Mouse (Mus musculus) gastrocnemius, postnatal 14 days (tissue): ENCODE measurements around the gene 2810006K23Rik. TPM values are rescaled to one million over a fixed set of nuclear protein-coding genes. Genes with fewer than 3 reads are reported as not detected.
"Not testable (repeated sequence)": the region's sequence is repeated elsewhere in the genome, so short reads cannot be mapped to it uniquely, and the experiment has no call there.

ENCODE experiments used
- DNase-seq: peaks from one replicate; pipeline ENCODE4 v3.0.0; 2021; ENCODE audit warnings: mixed read lengths
- intact Hi-C: fragments of 180-260 bp; cut with DNase I; formaldehyde crosslinking; loops from one replicate; pipeline ENCODE4 v1.15.1; 2025; ENCODE audit warnings: low total_unique reads
- long read RNA-seq, 2 experiments: library from polyadenylated mRNA; stranded (forward); transcript quantifications; one replicate each; pipeline ENCODE4 v2.0.0; 2021
- total RNA-seq, 2 experiments: library from RNA; stranded (reverse); gene quantifications; 2 replicates each; pipeline ENCODE4 v1.2.3; 2021

2810006K23Rik gene
- total RNA-seq = 1 to 10 TPM; 6.9 to 8.6 TPM
- long read RNA-seq, experiment 1, partial matches to known transcripts = 0 of 2 reads
- long read RNA-seq, experiment 1, other reads (novel, unspliced or antisense) = 0 of 2 reads
- long read RNA-seq, experiment 2, transcript 2810006K23Rik-201 (3 exons, 1,677 nt) = major isoform, 5 of 6 reads
- long read RNA-seq, experiment 2, partial matches to known transcripts = 0 of 6 reads
- long read RNA-seq, experiment 2, other reads (novel, unspliced or antisense) = 1 of 6 reads

DNA sequence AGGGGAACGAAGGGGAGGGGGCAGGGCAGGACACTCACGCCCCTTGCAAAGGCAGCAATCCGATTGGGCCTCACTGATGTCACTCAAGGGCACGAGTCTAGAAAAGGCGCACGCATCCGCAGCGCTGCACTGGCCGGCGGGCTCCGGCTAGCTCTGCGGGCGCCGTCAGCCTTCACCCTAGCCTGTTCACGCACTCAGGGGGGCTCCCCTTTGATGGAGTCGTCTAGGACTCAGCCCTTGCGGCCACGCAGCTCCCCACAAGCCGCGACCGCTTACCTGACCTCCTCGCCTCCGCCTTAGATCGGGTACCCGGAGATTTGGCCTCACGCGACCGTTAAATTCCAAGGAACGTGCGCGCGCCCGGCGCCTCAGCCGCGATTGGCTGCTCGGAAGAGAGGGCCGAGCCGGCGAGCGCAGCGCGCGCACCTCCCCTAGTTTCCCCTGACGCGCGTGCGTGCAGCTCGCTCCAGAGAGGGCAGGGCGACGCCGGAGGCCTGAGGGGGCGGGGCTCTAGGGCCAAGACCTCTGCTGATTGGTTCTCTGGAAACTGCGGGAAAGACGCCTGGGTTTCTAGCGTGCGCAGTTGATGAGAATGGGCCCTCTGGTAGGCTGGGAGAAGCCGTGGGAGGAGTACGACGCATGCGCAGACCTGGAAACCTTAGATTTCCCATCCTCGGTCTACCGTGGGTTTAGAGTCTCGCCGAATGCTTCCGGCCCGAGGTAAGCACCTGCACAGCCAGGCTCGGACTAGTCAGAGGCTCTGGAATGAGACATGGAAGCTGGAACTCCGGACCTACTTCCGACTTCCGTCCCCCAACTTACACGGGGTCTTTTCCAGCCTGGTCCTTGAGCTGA is at the start of gene 2810006K23Rik, which contains the start of gene Mphosph9:
Gene 2810006K23Rik, plus strand, starts transcription at position 580 of the 855 bp plus-strand sequence.
Gene Mphosph9, minus strand, starts transcription at position 463 of the 855 bp plus-strand sequence.
- intact Hi-C loops = no loop called here
- peak; percentile 99 for DNase-seq

DNA sequence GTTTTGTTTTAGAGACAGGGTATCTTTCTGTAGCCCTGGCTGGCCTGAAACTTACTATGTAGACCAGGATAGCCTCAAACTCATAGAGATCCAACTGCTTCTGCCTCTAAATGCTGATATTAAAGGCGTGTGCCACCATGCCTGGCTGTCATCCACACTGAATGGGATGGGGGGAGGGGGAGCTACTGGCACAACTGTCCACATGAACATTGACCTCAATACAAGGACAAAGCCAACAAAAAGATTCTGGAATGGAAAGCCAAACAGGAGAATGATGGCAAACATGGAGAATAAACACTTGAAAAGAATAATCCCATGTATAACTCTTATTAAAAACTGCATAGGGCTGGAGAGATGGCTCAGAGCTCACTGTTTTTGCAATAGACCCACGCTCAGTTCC is 45.0 kb upstream of the 2810006K23Rik start:
- DNase-seq = no peak
- intact Hi-C loops = loop anchor here (5.0 kb wide), 1 partner anchor 121 kb away; no protein-coding TSS in a partner anchor

DNA sequence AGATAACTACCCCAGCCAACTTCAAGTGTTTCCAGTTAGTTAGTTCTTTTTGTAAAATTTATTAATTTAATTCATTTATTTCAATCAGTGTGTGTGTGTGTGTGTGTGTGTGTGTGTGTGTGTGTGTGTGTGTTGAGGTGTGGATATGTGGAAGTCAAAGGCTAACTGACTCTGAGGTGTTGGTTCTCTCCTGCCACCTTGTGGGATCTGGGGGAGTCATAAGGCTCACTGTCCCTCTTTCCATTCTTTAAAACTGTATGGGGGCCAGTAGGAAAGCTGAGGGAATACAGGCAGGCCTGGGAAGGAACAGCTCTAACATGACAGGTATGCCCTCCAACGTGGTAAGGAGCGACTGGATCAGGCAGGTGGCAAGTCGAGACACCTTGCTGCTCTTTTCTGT is 43.6 kb upstream of the 2810006K23Rik start:
- intact Hi-C loops = loop anchor here (5.0 kb wide), 1 partner anchor 122 kb away; no protein-coding TSS in a partner anchor
- DNase-seq = no peak

DNA sequence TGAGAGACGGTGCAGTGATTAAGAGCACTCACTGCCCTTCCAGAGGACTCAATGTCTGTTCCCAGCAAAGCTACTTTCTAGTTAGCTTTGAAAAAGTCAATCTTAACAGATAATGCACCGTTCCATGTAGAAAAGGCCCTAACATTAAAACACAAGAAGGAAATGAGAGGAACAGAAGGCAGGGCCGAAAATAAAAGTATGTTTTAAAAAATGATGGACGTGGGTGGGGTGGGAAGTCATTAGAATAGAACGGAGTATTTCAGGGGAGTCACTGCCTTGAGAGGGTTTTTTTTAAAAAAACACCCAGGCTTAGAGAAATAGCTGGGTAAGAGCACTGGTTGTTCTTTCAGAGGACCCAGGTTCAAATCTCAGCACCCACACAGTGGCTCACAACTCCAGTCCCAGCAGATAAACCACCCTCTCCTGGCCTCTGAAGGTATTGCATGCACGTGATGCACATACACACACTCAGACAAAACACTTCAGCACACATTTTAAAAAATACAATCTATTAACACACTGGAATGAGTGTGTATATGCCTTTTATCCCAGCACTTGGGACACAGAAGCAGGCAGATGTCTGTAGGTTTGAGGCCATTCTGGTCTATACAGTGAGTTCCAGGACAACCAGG is 40.2 kb upstream of the 2810006K23Rik start:
- DNase-seq = no peak
- intact Hi-C loops = no loop called here

DNA sequence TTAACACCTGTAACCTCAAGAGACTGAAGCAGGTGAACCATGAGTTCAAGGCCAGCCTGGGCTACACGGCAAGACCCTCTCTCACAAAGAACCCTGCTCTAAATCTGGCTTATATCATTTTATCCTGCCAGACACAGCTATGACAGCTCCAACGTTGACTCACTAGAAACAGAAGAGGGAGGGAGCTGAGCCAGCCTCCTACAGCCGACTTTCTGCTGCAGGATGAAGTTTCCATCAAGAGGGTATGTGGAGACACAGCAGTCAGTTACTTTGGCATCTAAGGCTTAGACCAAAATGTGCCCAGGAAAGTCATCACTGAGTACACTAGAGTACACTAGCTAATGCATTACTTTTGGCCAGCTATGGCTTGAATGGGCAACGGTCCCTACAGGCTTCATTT is 37.7 kb upstream of the 2810006K23Rik start:
- intact Hi-C loops = no loop called here
- DNase-seq = no peak

DNA sequence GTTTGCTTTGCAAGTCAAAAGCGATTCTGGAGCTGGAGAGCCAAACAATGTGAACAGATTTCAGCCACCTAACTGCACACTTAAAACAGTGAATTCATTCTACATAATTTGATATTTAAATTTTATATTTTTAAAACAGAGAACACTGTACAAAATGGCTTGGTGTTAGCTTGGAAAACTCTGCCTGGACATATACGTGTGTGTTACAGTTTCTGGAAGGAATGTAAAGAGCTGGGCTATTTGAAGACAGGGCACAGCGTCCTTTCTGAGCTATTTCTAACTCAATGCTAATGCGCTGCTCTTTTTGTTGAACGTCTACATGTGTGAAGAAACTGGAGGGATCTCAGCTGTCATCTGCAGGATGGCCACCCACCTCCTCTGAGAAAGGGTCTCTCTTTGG is 33.9 kb upstream of the 2810006K23Rik start:
- intact Hi-C loops = no loop called here
- DNase-seq = no peak

DNA sequence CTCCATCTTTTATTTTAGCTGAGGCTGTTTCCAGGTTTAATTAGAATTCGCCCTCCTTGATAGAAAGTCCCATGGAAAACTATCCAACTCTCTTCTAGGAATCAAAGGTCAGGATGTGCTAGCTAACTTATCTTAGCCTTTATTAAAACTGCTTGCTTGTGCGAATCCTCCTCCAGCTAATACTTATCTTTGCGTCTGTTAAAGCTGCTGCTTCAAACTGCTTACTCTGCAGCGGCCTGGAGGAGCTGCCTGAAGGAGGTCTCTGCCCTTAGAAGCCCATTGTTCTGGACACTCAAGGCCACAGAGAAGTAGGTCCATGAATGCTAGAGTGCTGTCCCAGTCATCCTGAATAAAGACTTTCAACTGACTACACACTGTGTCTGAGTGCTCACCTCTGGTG is 31.4 kb upstream of the 2810006K23Rik start:
- intact Hi-C loops = no loop called here
- DNase-seq = no peak

DNA sequence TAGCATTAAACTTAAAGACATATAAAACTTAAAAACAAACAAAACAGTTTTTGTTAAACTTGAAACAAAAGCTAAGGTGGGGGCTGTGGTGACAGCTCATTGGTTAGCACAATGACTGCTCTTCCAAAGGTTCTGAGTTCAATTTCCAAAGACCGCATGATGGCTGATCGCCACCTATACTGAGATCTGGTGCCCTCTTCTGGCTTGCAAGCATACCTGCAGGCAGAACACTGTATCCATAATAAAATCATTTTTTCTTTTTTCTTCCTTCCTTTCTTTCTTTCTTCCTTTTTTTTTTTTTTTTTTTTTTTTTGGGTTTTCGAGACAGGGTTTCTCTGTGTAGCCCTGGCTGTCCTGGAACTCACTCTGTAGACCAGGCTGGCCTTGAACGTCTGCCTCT is 28.6 kb upstream of the 2810006K23Rik start:
- intact Hi-C loops, DNase-seq: not testable (repeated sequence)

DNA sequence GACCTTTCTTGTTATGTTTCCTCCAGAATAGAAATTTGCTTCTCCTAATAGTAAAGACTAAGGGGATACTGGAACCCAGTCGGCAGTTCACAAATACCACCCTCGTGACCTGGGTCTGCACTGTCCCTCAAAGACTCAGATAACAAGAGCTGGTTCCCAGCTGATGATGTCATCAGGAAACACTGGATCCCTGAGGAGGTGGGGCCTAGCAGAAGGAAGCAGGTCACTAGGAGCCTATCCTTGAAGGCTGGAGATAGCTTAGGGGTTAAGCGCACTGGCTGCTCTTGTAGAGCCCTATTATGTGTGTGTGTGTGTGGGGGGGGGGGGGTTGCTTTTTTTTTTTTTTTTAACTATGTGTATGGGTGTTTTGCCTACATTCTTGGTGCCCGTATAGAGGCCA is 27.8 kb upstream of the 2810006K23Rik start:
- intact Hi-C loops = no loop called here
- DNase-seq = no peak

DNA sequence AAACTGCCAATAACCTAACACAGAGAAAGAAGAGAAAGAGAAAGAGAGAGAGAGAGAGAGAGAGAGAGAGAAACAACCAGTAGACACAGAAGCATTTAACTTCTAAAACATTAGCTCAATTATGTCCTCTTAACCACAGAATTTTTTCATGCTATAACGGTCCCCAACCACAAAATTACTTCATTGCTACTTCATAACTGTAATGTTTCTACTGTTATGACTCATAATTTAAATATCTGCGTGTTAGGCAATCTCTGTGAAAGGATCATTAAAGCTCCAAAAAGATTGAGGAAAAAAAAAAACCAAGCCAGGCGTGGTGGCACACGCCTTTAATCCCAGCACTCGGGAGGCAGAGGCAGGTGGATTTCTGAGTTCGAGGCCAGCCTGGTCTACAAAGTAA is 25.0 kb upstream of the 2810006K23Rik start:
- DNase-seq, intact Hi-C loops: not testable (repeated sequence)

DNA sequence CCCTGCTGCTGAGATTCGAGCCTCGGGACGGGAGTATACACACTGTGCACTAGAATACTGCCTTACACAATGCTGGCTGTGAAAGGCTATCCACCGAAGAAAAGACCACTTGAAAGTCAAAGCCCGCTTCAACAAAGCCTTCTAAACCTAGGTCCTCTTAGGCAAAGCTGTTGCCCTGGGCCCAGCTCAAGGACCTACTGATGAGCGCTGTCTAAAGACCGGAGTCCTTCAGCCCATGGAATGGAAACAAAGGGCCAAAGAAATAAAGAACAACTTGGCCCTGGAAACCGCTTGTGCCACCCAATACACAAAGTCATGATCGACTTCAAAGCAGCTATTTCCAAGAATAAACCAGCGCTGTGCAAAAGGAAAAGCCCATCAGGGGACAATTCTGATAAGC is 18.7 kb upstream of the 2810006K23Rik start:
- DNase-seq = no peak
- intact Hi-C loops = no loop called here

DNA sequence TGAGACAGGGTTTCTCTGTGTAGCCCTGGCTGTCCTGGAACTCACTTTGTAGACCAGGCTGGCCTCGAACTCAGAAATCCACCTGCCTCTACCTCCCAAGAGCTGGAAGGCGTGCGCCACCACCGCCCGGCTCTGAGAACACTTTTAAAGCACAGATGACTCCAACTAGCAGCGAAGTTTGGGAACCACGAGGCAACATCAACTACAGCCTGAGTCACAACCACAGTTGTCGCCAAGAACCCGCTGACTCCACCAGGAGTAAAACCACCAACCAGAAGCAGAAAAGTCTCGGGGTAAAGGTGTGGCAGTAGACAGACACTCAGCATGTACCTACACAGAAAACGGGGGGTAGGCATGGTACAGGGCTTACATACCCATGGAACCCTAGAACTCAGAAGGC is 17.8 kb upstream of the 2810006K23Rik start:
- intact Hi-C loops = no loop called here

DNA sequence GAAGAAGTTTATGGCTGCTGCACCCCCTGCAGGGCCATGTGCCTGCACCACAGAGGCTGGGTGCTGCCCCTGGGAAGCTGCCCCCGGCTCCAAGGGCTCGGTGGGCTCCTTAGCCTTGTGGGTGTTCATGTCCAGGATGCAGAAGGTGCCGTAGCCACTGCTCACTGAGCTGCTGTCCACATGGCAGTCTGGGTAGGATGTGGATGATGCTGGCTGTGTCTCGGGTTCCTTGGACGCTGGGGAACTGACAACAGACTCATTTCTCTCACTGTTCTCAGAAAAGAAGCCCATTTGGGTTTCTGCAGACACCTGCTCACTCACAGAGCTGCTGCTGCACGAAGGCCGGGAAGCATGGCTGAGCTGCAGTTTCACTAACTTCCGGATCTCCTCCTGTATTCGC is 12.4 kb upstream of the 2810006K23Rik start:
- DNase-seq = no peak
- intact Hi-C loops = no loop called here

More for the DNA sequence above, 17.8 kb upstream of the 2810006K23Rik start:
- DNase-seq = no peak

DNA sequence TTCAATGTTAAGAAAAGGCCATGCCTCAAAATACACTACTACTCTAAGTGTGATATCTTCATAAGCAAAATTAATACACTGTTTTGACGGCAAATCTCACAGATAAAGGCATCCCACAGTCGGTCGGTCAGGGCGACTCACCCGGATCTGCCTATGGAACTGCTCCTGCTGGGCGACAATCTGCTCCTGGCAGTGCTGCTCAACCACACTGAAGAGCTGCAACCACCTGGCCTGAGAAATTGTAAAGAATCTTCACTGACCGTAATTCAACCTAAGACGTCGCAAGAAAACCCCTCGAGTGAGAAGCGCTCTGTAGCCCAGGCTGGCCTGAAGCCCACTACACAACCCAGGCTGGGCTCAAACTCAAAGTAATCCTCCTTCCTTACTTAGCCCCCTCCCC is 11.9 kb upstream of the 2810006K23Rik start:
- no peak for DNase-seq
- intact Hi-C loops = no loop called here

DNA sequence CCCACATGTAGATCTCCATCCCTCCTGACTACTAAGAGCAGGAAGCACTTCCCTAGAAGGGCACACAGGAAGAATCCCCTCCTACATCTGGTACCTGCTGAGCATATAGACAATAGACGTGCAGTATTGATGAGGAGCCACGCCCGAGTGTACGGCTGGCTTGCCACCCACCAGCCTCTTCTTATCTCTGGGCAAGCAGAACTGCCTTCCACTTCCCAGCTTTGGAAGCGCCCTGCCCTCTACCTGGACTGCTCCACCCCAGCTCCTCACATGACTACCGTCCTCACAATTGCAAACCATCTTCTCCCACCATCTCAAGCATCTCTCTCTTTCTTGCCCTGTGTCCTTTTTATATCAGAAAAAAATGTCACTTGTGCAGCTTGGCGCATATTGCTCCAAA is 10.2 kb upstream of the 2810006K23Rik start:
- no peak for DNase-seq
- intact Hi-C loops = no loop called here

DNA sequence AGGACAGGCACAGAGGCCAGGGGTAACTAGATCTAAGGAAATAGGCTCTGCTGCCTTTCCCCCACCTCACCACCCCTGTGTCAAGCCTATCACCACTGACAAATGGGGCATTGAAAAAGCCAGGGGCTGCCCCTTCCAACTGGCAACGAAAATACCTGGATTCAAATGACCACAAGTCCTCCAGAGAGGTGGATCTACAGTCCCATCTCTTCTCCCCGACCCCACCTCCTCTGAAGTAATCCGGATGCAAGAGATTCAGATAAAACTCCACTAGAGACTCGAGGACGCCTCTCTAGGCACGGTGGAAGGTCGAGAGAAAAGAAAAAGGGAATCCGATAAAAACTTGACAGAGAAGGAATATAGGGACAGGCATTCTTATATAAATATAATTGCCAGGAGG is 1.1 kb upstream of the 2810006K23Rik start:
- intact Hi-C loops = no loop called here
- no peak for DNase-seq

DNA sequence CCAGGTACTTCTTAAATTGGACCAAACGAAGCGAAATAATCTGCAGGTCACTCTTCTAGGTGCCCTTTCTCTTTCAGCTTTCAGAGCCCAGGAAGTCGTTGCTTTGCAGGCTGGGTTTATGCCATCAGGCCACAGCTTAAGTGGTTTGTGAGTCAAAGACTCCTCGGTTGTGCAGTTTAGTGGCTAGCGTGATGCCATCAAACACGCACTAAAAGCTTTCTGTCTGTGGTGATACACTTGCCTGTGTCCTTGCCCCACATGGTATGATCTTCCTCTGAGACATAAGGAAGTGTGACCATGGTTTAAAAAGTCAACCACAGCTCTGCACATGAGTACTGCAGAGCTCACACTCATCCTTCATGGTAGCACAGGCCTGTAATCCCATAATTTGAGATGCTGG is 2.2 kb downstream of the 2810006K23Rik start:
- intact Hi-C loops = no loop called here
- DNase-seq = no peak

DNA sequence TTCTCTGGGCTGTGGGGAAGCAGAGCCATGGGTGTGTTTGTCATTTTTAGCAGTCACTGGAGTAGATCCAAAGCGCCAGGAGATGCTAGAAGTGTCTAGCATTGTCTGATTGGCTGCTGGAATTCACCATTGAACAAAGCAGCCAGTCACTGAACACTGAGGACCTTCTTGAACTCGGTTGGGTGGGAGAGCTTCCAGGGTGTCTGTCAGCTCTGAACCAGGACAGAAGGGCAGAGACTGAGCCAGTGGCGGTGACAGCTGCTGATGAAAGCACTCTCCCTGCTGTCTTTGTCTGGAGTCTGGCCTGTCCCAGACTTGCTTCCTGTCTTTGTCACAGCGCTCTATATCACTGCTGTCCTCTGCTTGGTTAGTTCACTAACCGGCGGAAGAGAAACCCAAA is 6.5 kb downstream of the 2810006K23Rik start:
- peak; percentile 48 for DNase-seq
- intact Hi-C loops = no loop called here

DNA sequence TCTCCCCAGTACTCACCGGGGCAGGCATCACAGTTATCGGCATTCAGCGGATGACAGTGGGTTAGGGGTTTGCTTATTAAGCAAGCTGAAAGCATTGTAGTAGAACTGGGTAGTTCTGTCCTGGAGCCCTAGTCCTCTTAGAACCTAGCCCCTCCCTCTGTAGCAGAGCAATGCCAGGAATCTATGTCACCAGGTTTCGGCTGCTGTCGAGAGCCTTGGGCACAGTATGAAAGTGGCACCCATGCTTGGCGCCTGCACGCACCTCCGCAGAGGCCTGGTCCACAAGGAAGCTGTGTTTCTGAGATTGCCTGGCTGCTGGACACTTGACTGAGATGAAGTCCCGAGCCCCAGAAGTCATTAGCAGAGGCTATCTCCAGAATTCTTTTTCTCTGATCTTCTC is 9.2 kb downstream of the 2810006K23Rik start:
- intact Hi-C loops = no loop called here
- no peak for DNase-seq

DNA sequence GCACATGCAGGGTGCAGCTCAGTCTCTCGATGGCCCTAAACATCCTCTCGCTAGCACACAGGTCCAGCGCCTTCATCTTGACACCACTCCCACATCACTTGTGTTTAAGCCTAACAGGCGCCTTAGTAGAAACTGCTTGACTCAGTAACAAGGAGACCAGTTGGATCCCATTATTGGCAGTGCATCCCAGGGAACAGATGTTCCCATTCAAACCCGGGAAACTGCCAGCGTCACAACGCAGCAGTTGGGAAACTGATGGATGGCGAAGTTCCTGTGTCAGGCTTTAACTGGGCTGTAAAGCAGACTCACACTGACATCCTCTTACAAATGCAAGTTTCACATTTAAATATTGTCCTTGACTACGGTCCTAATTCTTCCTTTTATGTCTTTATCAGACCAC is 10.0 kb downstream of the 2810006K23Rik start:
- DNase-seq = no peak
- intact Hi-C loops = no loop called here
